Mouse (Mus musculus) heart, postnatal 0 days (tissue): ENCODE measurements around the gene Tenm3. TPM values are rescaled to one million over a fixed set of nuclear protein-coding genes. Genes with fewer than 3 reads are reported as not detected.

ENCODE experiments used
- ATAC-seq: fragments of 200-750 bp; cut with Nextera tagmentation; 2 replicates; pipeline ENCODE4 v1.8.0; 2017; ENCODE audit warnings: low read depth, moderate number of reproducible peaks, moderate library complexity; ENCODE audit not compliant: insufficient read depth
- DNase-seq: peaks from one replicate; pipeline ENCODE4 v3.0.0-alpha.2; 2016; ENCODE audit warnings: low spot score
- H3K27ac ChIP-seq: fragments of 300-500 bp; sonication (generic); 2 replicates; pipeline ENCODE4 v1.5.1; 2014; ENCODE audit warnings: low read depth, mild to moderate bottlenecking
- H3K27me3 ChIP-seq: fragments of 300-500 bp; sonication (generic); 2 replicates; pipeline ENCODE4 v1.6.1; 2014; ENCODE audit warnings: low read length, mixed read lengths; ENCODE audit not compliant: control insufficient read depth, insufficient read depth
- H3K36me3 ChIP-seq: fragments of 300-500 bp; sonication (generic); replicated peaks from 2 replicates; pipeline ENCODE4 v1.6.1; 2014; ENCODE audit warnings: low read length, mixed read lengths; ENCODE audit not compliant: control insufficient read depth, insufficient read depth
- H3K4me1 ChIP-seq: fragments of 300-500 bp; sonication (generic); 2 replicates; pipeline ENCODE4 v1.6.1; 2014; ENCODE audit warnings: antibody characterized with exemption; ENCODE audit not compliant: control insufficient read depth, insufficient read depth
- H3K4me2 ChIP-seq: fragments of 300-500 bp; sonication (generic); 2 replicates; pipeline ENCODE4 v1.6.1; 2014; ENCODE audit warnings: low read depth, mild to moderate bottlenecking, low read length, moderate library complexity
- H3K4me3 ChIP-seq: fragments of 300-500 bp; sonication (generic); 2 replicates; pipeline ENCODE4 v1.5.1; 2014; ENCODE audit warnings: low read depth, low read length
- H3K9ac ChIP-seq: fragments of 300-500 bp; sonication (generic); replicated peaks from 2 replicates; pipeline ENCODE4 v1.6.1; 2014; ENCODE audit warnings: low read depth, low read length, mixed read lengths
- H3K9me3 ChIP-seq: fragments of 300-500 bp; sonication (generic); replicated peaks from 2 replicates; pipeline ENCODE4 v1.6.1; 2016; ENCODE audit warnings: low read length; ENCODE audit not compliant: control insufficient read depth
- CTCF ChIP-seq: IDR thresholded peaks from 2 replicates; pipeline ENCODE4 v1.5.1; 2016; ENCODE audit warnings: antibody characterized with exemption, control low read depth, low read depth
- EP300 ChIP-seq: IDR thresholded peaks from 2 replicates; pipeline ENCODE4 v1.6.1; 2016; ENCODE audit warnings: antibody characterized with exemption, low read depth
- WGBS: fragments of 180-500 bp; shearing (Covaris S2); extraction: QIAGEN DNeasy Blood & Tissue Kit; methylation state at CpG from one replicate; pipeline ENCODE4 v1.1.7; 2014; 5-methylcytosine and 5-hydroxymethylcytosine counted together
- polyA plus RNA-seq: library from polyadenylated mRNA; unstranded; fragments of >200 nt; fragmentation: Nextera tagmentation; extraction: Ambion mirVana; gene quantifications from 2 replicates; pipeline ENCODE4 v1.2.1, GENCODE M21; 2015
- total RNA-seq: library from RNA; depleted of rRNA; stranded (reverse); fragments of >200 nt; gene quantifications from 2 replicates; pipeline ENCODE4 v1.2.3, GENCODE M21; 2014; ENCODE audit warnings: low replicate concordance

Tenm3 gene
- total and polyA plus RNA-seq, 2 experiments from 2014 or later, result 1.6 to 17.2 TPM

DNA sequence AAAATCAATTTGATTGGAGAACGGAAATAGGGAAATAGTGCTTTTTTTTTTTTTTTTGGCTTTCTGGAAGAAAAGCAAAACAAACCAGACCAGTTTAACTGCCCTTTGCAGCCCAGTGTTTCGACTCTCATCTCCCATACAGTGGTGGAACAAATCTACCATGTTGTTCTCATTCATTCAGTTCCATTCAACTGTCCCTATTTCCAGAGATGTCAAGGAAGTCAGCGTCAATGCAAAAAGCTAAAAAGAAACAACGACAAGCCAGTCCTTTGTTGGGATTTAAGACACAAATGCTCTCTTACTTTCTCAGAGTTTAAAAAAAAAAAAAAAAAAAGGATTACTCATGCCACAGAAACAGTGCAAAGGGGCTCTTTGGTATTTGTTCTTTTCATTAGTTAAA, 502.1 kb downstream of the Tenm3 start:
- Histone ChIP-seq H3K27ac (no peak overlapping the region), H3K9me3 (no peaks in the 10 kb centered on the region), H3K27me3 (no peaks in the 10 kb centered on the region), H3K9ac (no peak overlapping the region), H3K36me3 (no peaks in the 10 kb centered on the region), H3K4me3 (no peak overlapping the region), H3K4me2 (no peak overlapping the region), H3K4me1 (no peaks in the 10 kb centered on the region)
- no peak for TF ChIP-seq EP300
- TF ChIP-seq CTCF, result no peak
- ATAC-seq (no peak), DNase-seq (no peak)
- WGBS, result 82% methylated on average over 4 of the region's 4 CpGs

DNA sequence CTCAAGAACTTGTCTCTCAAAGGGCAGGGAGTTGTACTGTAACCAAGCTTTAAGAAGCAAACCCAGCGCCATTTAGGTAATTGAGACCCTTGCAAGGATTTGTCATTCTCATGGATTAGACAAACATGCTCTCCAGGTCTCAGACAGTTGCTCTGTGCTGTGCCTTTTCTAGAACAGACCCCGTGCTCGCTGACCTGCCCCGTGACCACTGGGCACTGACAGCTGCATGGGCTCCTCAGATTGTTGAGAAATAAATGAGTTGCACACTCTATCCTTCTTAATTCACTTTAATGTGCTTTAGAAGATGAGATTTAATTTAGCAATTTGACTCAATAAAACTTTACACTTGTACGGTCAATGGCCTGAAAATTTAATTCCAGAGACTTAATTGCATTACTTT, 502.5 kb downstream of the Tenm3 start:
- H3K9ac ChIP-seq, result no peak overlapping the region
- TF ChIP-seq CTCF, result no peak
- TF ChIP-seq EP300, result no peak
- no peak overlapping the region for H3K27ac ChIP-seq
- no peaks in the 10 kb centered on the region for H3K9me3 ChIP-seq
- no peaks in the 10 kb centered on the region for H3K4me1 ChIP-seq
- H3K4me3 ChIP-seq, result no peak overlapping the region
- H3K27me3 ChIP-seq, result no peaks in the 10 kb centered on the region
- no peak overlapping the region for H3K4me2 ChIP-seq
- ATAC-seq (no peak), DNase-seq (no peak)
- WGBS, result 93% methylated on average over 5 of the region's 5 CpGs
- H3K36me3 ChIP-seq, result no peaks in the 10 kb centered on the region

DNA sequence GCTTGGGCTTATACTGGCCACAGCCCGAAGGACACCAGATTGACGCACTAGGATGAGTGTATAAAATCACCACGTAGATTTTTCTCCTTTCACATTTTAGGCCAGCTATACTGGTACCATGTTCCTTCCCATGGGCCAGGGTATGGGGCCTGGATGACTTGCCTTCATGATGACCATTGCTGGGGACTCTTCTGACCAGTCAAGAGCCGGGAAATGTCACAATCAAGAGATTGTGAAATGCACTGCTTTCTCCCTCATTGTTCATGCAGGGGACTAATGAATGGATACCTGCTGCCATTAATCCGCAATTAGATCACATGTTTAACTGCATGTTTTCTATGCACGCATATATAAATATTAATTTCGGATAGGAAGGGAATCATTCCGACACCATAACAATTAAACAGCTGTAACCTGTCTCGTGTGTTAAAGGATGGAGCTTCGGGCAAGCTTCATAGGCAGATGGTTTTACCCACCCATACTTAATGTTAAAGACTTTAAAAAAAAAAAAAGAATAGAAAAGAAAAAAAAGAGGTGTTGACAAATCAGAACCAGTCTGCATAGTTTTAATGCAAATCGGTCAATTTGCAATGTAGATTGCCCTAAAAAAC, 521.0 kb downstream of the Tenm3 start:
- H3K9ac ChIP-seq, result no peak overlapping the region
- DNase-seq, result no peak
- H3K4me3 ChIP-seq, result no peak overlapping the region
- H3K4me1 ChIP-seq, result no peaks in the 10 kb centered on the region
- H3K36me3 ChIP-seq, result no peaks in the 10 kb centered on the region
- ATAC-seq, result no peak
- H3K27me3 ChIP-seq, result no peaks in the 10 kb centered on the region
- whole genome bisulfite sequencing, result 91% methylated on average over 11 of the region's 11 CpGs
- no peak overlapping the region for H3K4me2 ChIP-seq
- no peak for TF ChIP-seq CTCF
- TF ChIP-seq EP300, result no peak
- H3K27ac ChIP-seq, result no peak overlapping the region
- H3K9me3 ChIP-seq, result no peaks in the 10 kb centered on the region

DNA sequence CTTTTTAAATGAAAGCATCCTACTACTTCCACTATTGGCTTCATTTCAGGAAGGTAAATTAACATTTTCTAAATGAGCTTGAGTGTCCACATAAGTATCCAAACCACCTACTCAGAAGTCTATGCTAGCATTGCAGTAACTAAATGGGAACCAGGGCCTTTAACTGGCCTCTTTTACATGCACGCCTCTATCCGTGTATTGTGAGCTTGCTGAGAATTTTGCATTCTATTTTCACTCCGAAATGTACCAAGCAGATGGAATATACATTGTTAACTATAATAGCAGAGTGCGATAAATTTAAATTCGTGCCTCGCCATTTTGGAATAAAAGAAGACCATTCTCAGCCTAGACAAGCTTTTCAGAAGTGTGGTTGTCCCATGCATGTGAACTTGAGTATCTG, 521.5 kb downstream of the Tenm3 start:
- Histone ChIP-seq H3K9me3 (no peaks in the 10 kb centered on the region), H3K4me2 (no peak overlapping the region), H3K27ac (no peak overlapping the region), H3K9ac (no peak overlapping the region), H3K4me3 (no peak overlapping the region), H3K4me1 (no peaks in the 10 kb centered on the region), H3K36me3 (no peaks in the 10 kb centered on the region), H3K27me3 (no peaks in the 10 kb centered on the region)
- no peak for ATAC-seq
- TF ChIP-seq EP300 (no peak), CTCF (no peak)
- WGBS, result 95% methylated on average over 6 of the region's 6 CpGs
- DNase-seq, result no peak

DNA sequence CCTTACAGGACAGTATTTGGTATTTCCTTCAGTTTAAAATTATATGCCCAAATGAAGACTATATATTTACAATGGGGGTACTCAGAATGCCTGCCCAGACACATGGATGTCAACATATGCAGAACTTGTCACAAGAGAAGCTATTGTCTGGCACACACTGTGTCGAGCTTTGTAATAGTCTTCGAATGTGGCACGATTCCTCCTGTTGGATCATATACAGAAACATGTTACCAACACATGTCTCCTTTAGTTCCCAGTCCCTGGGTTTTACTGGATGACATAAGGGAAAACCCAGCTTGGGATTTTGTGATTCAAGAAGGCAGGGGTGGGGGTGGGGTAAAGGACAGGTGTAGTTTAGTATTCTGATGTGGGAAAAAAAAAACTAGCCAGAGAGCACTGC, 524.1 kb downstream of the Tenm3 start:
- no peak for ATAC-seq
- Histone ChIP-seq H3K4me2 (no peak overlapping the region), H3K27me3 (no peaks in the 10 kb centered on the region), H3K4me1 (no peaks in the 10 kb centered on the region), H3K27ac (no peak overlapping the region), H3K9ac (no peak overlapping the region), H3K4me3 (no peak overlapping the region), H3K9me3 (no peaks in the 10 kb centered on the region), H3K36me3 (no peaks in the 10 kb centered on the region)
- DNase-seq, result no peak
- WGBS, result 91% methylated on average over 3 of the region's 3 CpGs
- TF ChIP-seq CTCF, result no peak
- no peak for TF ChIP-seq EP300

DNA sequence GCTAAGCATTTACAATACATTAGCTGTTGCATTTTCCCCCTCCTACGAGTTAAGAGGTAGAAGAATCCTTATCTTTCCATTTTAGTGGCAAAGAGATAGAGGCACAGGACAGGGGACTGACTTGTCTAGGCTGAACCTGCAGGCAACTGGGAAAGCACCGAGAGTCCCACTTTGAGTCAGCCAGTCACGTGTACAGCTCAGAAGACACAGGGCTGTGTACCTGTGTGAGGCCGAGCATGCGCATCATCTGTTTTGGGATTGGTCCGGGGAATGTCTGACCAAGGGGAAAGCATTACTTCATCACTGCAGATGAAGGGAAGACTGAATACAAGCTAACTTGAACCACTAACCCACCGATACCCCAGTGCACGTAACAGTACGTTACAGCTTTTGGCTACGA, 526.3 kb downstream of the Tenm3 start:
- Histone ChIP-seq H3K27ac (no peak overlapping the region), H3K4me2 (no peak overlapping the region), H3K4me1 (no peaks in the 10 kb centered on the region), H3K4me3 (no peak overlapping the region), H3K9ac (no peak overlapping the region), H3K27me3 (no peaks in the 10 kb centered on the region), H3K36me3 (no peaks in the 10 kb centered on the region), H3K9me3 (no peaks in the 10 kb centered on the region)
- WGBS, result 69% methylated on average over 10 of the region's 10 CpGs
- DNase-seq (no peak), ATAC-seq (no peak)
- no peak for TF ChIP-seq CTCF
- no peak for TF ChIP-seq EP300
